Mouse (Mus musculus): Measurements from ENCODE around the gene Cc2d2b. TPM values are rescaled to one million over a fixed set of nuclear protein-coding genes. Genes with fewer than 3 reads are reported as not detected.

Gene Cc2d2b
- polyA plus RNA-seq, 1 experiment = not detected

DNA sequence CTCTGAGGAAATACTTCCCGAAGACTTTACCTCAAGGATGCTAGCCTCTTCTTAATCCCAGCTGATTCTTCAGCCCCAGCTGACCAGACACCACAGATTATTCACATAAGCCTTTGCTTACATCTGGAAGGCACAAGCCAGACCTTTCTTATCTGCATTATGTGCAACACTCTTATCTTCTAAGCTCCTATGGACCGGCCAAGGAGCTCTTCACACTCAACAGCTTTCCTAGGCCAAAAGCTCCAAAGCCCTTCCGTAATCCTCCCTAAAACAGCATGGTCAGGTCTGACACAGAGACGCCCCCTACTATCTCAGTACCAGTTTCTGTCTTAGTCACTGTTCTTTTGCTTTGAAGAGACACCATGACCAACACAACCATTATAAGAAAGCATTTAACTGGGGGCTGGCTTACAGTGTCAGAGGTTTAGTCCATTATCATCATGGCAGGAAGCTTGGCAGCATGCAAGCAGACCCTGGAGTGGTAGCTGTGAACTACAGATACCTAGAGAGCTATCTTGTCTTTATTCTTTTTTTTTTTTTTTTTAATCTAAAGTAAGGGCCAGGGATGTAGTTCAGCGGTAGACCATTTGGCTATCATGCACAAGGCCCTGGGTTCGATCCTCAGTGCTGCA is 69.5 kb downstream of the Cc2d2b start:
- H3K27me3 ChIP-seq (ENCODE audit: control insufficient read depth, insufficient read depth, insufficient read length) = peaks cover 5% of the 10 kb centered on the region
- no peaks in the 10 kb centered on the region for H3K36me3 ChIP-seq (ENCODE audit: control insufficient read depth, insufficient read depth)
- no peak overlapping the region for H3K4me2 ChIP-seq (ENCODE audit: low read depth)
- TF ChIP-seq POLR2AphosphoS2 (IDR thresholded peaks at IDR 0.05; ENCODE audit: insufficient read length, low read depth) = no peak
- no peak for TF ChIP-seq MYOG (IDR thresholded peaks at IDR 0.05; ENCODE audit: control insufficient read depth in 1 of 3, insufficient read depth in 1 of 3, insufficient read length in 2 of 3, low read depth in 2 of 3)
- TF ChIP-seq REST (IDR thresholded peaks at IDR 0.05; ENCODE audit: insufficient read depth, insufficient read length) = no peak
- TF ChIP-seq USF1 (IDR thresholded peaks at IDR 0.05; ENCODE audit: low read depth) = no peak
- no peak for TF ChIP-seq POLR2A (IDR thresholded peaks at IDR 0.05; ENCODE audit: insufficient read length, low read depth)
- no peak overlapping the region for H3K4me3 ChIP-seq
- no peak overlapping the region for H3ac ChIP-seq (ENCODE audit: control insufficient read depth, insufficient read length)
- no peaks in the 10 kb centered on the region for H3K79me2 ChIP-seq (ENCODE audit: control insufficient read depth, insufficient read depth)

DNA sequence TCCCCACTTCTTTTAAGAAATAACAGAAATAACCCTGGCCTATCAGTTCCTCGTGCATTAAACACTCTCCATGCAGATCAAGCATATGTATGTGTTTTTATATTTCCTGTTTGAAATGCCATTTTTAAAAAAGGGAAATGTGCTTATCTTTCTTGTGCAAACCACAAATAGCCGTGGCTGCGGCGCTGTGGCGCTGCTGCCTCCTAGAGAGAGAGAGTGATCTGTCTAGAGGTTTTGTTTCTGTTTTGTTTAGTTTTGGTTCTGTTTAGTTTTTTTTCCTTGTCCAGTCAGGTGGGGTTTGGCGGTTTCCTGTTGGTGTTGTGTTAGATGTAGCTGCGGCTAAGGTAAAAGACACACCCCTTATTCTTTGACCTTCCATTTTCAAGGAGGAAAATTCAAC is 70.2 kb downstream of the Cc2d2b start:
- no peaks in the 10 kb centered on the region for H3K79me2 ChIP-seq (ENCODE audit: control insufficient read depth, insufficient read depth)
- H3K27me3 ChIP-seq (ENCODE audit: control insufficient read depth, insufficient read depth, insufficient read length) = peaks cover 5% of the 10 kb centered on the region
- H3K4me2 ChIP-seq (ENCODE audit: low read depth) = no peak overlapping the region
- TF ChIP-seq MYOG (IDR thresholded peaks at IDR 0.05; ENCODE audit: control insufficient read depth in 1 of 3, insufficient read depth in 1 of 3, insufficient read length in 2 of 3, low read depth in 2 of 3) (no peak), MAX (IDR thresholded peaks at IDR 0.05; ENCODE audit: low read depth) (no peak), TCF3 (IDR thresholded peaks at IDR 0.05; ENCODE audit: insufficient read length, low read depth) (no peak), CEBPB (IDR thresholded peaks at IDR 0.05; ENCODE audit: insufficient read depth, poor library complexity, severe bottlenecking) (no peak), MYOD1 (IDR thresholded peaks at IDR 0.05; ENCODE audit: control insufficient read depth in 1 of 3, insufficient read length in 2 of 3, low read depth in 2 of 3) (no peak), USF1 (IDR thresholded peaks at IDR 0.05; ENCODE audit: low read depth) (no peak), REST (IDR thresholded peaks at IDR 0.05; ENCODE audit: insufficient read depth, insufficient read length) (no peak), POLR2AphosphoS2 (IDR thresholded peaks at IDR 0.05; ENCODE audit: insufficient read length, low read depth) (no peak), POLR2A (IDR thresholded peaks at IDR 0.05; ENCODE audit: insufficient read length, low read depth) (no peak), TCF12 (IDR thresholded peaks at IDR 0.05; ENCODE audit: insufficient read depth, poor library complexity, severe bottlenecking) (no peak), E2F4 (IDR thresholded peaks at IDR 0.05; ENCODE audit: insufficient read depth) (no peak), SRF (IDR thresholded peaks at IDR 0.05; ENCODE audit: control insufficient read depth, insufficient read length, low read depth) (no peak)
- no peak overlapping the region for H3ac ChIP-seq (ENCODE audit: control insufficient read depth, insufficient read length)
- no peak overlapping the region for H3K4me3 ChIP-seq
- H3K36me3 ChIP-seq (ENCODE audit: control insufficient read depth, insufficient read depth) = no peaks in the 10 kb centered on the region

DNA sequence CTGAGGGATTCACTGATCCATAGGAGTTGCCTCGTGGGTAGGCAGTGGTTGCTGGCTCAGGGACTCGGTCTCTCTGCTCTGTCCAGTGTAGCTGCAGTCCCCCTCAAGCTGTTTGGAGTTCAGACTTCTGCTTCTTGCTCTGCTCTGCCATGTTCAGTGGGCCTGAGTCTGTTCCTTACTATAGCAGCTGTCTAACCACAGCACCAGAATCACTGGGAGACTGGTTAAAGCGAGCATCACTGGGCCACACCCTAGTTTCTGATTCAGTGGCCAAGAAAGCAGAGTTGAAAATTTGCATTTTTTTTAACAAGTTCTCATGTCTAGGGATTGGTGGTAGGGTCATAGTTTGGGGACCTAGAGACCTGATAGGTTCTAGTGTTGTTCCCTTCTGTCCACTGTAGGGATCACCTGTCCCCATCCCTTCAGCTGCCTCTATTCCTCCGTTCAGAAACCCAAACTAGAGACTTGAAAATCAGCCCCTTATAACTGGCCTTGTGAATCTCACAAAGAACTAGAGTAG is 72.8 kb downstream of the Cc2d2b start:
- H3K27me3 ChIP-seq (ENCODE audit: control insufficient read depth, insufficient read depth, insufficient read length) = peaks cover 6% of the 10 kb centered on the region
- H3ac ChIP-seq (ENCODE audit: control insufficient read depth, insufficient read length) = no peak overlapping the region
- TF ChIP-seq USF1 (IDR thresholded peaks at IDR 0.05; ENCODE audit: low read depth) (no peak), POLR2AphosphoS2 (IDR thresholded peaks at IDR 0.05; ENCODE audit: insufficient read length, low read depth) (no peak), MAX (IDR thresholded peaks at IDR 0.05; ENCODE audit: low read depth) (no peak), CEBPB (IDR thresholded peaks at IDR 0.05; ENCODE audit: insufficient read depth, poor library complexity, severe bottlenecking) (no peak), REST (IDR thresholded peaks at IDR 0.05; ENCODE audit: insufficient read depth, insufficient read length) (no peak), E2F4 (IDR thresholded peaks at IDR 0.05; ENCODE audit: insufficient read depth) (no peak), MYOD1 (IDR thresholded peaks at IDR 0.05; ENCODE audit: control insufficient read depth in 1 of 3, insufficient read length in 2 of 3, low read depth in 2 of 3) (no peak), POLR2A (IDR thresholded peaks at IDR 0.05; ENCODE audit: insufficient read length, low read depth) (no peak), TCF12 (IDR thresholded peaks at IDR 0.05; ENCODE audit: insufficient read depth, poor library complexity, severe bottlenecking) (no peak), TCF3 (IDR thresholded peaks at IDR 0.05; ENCODE audit: insufficient read length, low read depth) (no peak), MYOG (IDR thresholded peaks at IDR 0.05; ENCODE audit: control insufficient read depth in 1 of 3, insufficient read depth in 1 of 3, insufficient read length in 2 of 3, low read depth in 2 of 3) (no peak)

DNA sequence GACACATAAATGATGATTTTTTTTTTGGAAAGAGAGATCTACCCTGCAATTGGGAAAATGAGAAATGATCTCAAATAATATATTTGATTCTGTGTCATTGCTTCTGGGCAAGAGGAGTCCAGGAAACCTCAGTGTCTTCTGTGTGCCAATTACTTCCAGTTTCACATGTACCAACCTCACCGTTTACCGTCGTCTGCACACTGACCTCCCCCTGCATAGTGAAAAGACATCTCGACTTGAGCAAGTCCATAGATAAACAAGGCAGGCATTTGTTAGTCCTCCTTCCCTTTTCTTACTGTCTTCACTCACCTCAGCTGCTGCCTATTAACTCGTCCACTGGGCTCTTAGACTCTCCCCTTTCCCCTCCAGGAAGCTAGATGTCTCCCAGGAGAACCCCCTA is 77.1 kb downstream of the Cc2d2b start:
- no peak overlapping the region for H3ac ChIP-seq (ENCODE audit: control insufficient read depth, insufficient read length)
- H3K4me3 ChIP-seq = no peak overlapping the region
- peaks cover 31% of the 10 kb centered on the region for H3K27me3 ChIP-seq (ENCODE audit: control insufficient read depth, insufficient read depth, insufficient read length)
- H3K4me2 ChIP-seq (ENCODE audit: low read depth) = no peak overlapping the region
- H3K36me3 ChIP-seq (ENCODE audit: control insufficient read depth, insufficient read depth) = no peaks in the 10 kb centered on the region
- TF ChIP-seq MYOG (IDR thresholded peaks at IDR 0.05; ENCODE audit: control insufficient read depth in 1 of 3, insufficient read depth in 1 of 3, insufficient read length in 2 of 3, low read depth in 2 of 3) (no peak), REST (IDR thresholded peaks at IDR 0.05; ENCODE audit: insufficient read depth, insufficient read length) (no peak), MAX (IDR thresholded peaks at IDR 0.05; ENCODE audit: low read depth) (no peak), CEBPB (IDR thresholded peaks at IDR 0.05; ENCODE audit: insufficient read depth, poor library complexity, severe bottlenecking) (no peak), TCF12 (IDR thresholded peaks at IDR 0.05; ENCODE audit: insufficient read depth, poor library complexity, severe bottlenecking) (no peak), E2F4 (IDR thresholded peaks at IDR 0.05; ENCODE audit: insufficient read depth) (no peak), SRF (IDR thresholded peaks at IDR 0.05; ENCODE audit: control insufficient read depth, insufficient read length, low read depth) (no peak), POLR2A (IDR thresholded peaks at IDR 0.05; ENCODE audit: insufficient read length, low read depth) (no peak), USF1 (IDR thresholded peaks at IDR 0.05; ENCODE audit: low read depth) (no peak), MYOD1 (IDR thresholded peaks at IDR 0.05; ENCODE audit: control insufficient read depth in 1 of 3, insufficient read length in 2 of 3, low read depth in 2 of 3) (no peak)
- H3K79me2 ChIP-seq (ENCODE audit: control insufficient read depth, insufficient read depth) = no peaks in the 10 kb centered on the region

More for the DNA sequence above, 72.8 kb downstream of the Cc2d2b start:
- no peak overlapping the region for H3K4me3 ChIP-seq
- H3K4me2 ChIP-seq (ENCODE audit: low read depth) = no peak overlapping the region
- no peaks in the 10 kb centered on the region for H3K79me2 ChIP-seq (ENCODE audit: control insufficient read depth, insufficient read depth)
- no peaks in the 10 kb centered on the region for H3K36me3 ChIP-seq (ENCODE audit: control insufficient read depth, insufficient read depth)
